Mouse (Mus musculus): Measurements from ENCODE around the gene Wdr73. TPM values are rescaled to one million over a fixed set of nuclear protein-coding genes. Genes with fewer than 3 reads are reported as not detected.
"Not testable (repeated sequence)": the region's sequence is repeated elsewhere in the genome, so short reads cannot be mapped to it uniquely, and the experiment has no call there.

The Wdr73 gene
- polyA plus RNA-seq (2014; fragmentation: Nextera tagmentation; extraction: Ambion mirVana), result 31.7 and 32.3 TPM in 2 replicates

DNA sequence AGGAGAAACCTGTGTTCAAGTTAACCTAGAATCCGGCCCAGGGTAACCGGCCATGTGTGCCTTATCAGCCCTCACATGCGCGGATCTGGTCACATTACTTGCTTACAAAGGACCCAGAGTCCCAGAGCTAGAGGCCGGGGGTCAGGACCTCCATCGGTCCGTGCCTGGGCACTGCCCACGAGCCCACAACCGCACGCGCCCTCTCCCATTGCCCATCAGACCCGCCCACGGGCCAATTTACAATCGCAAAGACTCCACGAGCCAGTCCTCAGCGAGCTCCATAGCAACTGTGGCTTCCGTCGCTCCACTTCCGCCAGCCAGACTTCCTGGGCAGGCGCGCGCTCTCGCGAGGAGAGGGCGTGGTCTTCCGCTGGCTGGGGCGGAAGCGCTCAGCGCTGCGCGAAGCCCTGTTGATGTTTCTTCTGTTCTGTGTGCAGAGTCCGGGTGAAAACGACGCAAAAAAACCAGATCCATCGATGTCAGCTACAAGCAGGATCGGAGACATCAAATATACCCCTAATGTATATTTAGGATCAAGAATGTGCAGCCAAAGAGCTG lies at the start of gene Wdr73:
TSS of gene Wdr73 (minus strand) at position 326 of the 558 bp plus-strand sequence.
- peak within 1 kb of the TSS; percentile 70 for H3K4me3 ChIP-seq (replicated peaks; ENCODE audit: low read length)
- peak; percentile 90 for DNase-seq (ENCODE audit: low spot score)
- peaks cover 33% of the 10 kb centered on the region for H3K36me3 ChIP-seq (replicated peaks; ENCODE audit: control insufficient read depth, insufficient read depth)
- WGBS, result under 1% methylated on average over 36 of the region's 36 CpGs
- H3K27ac ChIP-seq, result peak within 1 kb of the TSS; percentile 85
- peak; percentile 95 for ATAC-seq (ENCODE audit: low FRiP score)
- no peaks in the 10 kb centered on the region for H3K27me3 ChIP-seq (ENCODE audit: control insufficient read depth, insufficient read depth, low read length)
- H3K9ac ChIP-seq, result peak within 1 kb of the TSS; percentile 70
- H3K9me3 ChIP-seq (ENCODE audit: control insufficient read depth, low read length), result no peaks in the 10 kb centered on the region
- peaks cover 17% of the 10 kb centered on the region for H3K4me1 ChIP-seq (replicated peaks; ENCODE audit: control insufficient read depth, insufficient read depth, low read length)
- H3K4me2 ChIP-seq (replicated peaks), result peak within 1 kb of the TSS; percentile 90

DNA sequence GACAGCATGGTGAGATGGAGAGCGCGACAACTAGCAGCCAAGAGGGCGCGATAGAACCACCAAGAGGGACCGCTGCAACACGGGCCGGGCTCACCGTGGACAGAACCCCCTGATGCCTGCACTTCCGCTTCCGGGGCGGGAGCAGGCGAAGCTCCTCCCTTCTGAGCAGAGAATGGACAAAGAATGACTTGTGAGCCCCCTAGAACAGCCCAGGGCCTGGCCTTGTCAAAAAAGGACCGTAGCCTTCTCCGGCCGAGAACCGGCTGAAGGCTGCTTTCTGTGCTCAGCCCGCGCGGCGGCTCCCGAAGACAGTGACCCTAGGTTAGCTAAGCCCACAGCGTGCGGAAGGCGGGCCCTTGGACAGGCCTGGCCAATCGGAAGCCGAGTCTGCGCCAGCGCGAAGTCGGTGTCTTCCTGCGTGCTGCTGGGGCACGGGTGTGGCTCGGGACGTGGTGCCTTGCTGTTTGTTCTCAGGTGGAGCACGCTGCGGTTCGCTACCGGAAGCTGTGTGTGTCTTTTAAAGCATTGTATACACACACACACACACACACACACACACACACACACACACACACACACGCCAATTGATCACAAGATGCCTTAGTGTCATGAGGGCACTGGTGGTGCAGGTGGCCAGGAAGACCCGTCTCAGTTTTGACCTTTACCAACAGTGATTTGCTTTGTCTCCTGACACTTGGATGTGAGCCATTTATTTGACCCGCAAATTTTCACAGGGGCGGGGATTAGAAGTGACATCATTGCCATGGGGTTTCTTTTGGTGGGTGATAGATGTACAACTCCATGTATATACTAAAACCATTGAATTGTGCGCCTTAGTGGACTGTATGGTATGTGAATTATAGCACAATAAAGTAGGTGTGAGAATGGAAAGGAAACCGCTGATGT lies 46.6 kb upstream of the Wdr73 start, which contains the start of gene Sec11a:
TSS of gene Sec11a (minus strand) at position 336 of the 906 bp plus-strand sequence.
- peaks cover 16% of the 10 kb centered on the region for H3K4me1 ChIP-seq (replicated peaks; ENCODE audit: control insufficient read depth, insufficient read depth, low read length)
- H3K9me3 ChIP-seq (ENCODE audit: control insufficient read depth, low read length), result no peaks in the 10 kb centered on the region
- peak; percentile 90 for DNase-seq (ENCODE audit: low spot score)
- no peaks in the 10 kb centered on the region for H3K27me3 ChIP-seq (ENCODE audit: control insufficient read depth, insufficient read depth, low read length)
- H3K36me3 ChIP-seq (replicated peaks; ENCODE audit: control insufficient read depth, insufficient read depth), result no peaks in the 10 kb centered on the region
- peak; percentile 99 for ATAC-seq (ENCODE audit: low FRiP score)
- peak within 1 kb of the TSS; percentile 70 for H3K9ac ChIP-seq
- H3K27ac ChIP-seq, result peak within 1 kb of the TSS; percentile 97
- 2% methylated on average over 44 of the region's 44 CpGs for WGBS
- H3K4me2 ChIP-seq (replicated peaks), result peak within 1 kb of the TSS; percentile 82
- peak within 1 kb of the TSS; percentile 58 for H3K4me3 ChIP-seq (replicated peaks; ENCODE audit: low read length)

DNA sequence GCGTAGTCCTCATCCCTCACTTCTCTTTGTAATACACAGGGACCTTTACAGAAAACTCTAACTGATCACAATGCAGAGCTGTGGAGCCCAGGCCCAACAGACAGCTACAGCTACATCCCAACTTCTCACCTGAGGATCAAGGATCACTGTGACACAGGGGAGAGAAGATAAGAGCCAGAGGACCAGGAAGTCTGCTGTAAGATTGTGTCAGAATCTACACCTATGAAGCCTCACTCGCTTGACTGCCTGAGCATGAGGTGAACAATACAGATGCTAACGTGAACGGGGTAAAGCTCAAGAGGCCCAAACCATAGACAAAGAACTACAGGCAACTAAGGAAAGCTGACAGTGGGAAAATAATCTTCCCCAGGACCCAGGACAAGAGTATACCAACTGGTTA lies 38.7 kb upstream of the Wdr73 start:
- no peak overlapping the region for H3K27ac ChIP-seq
- ATAC-seq (ENCODE audit: low FRiP score), result no peak
- no peak overlapping the region for H3K4me2 ChIP-seq (replicated peaks)
- H3K36me3 ChIP-seq (replicated peaks; ENCODE audit: control insufficient read depth, insufficient read depth), result peaks cover 5% of the 10 kb centered on the region
- no peak overlapping the region for H3K9ac ChIP-seq
- no peaks in the 10 kb centered on the region for H3K9me3 ChIP-seq (ENCODE audit: control insufficient read depth, low read length)
- no peak overlapping the region for H3K4me3 ChIP-seq (replicated peaks; ENCODE audit: low read length)
- 93% methylated on average over 4 of the region's 4 CpGs for WGBS
- H3K4me1 ChIP-seq (replicated peaks; ENCODE audit: control insufficient read depth, insufficient read depth, low read length), result no peaks in the 10 kb centered on the region
- no peak for DNase-seq (ENCODE audit: low spot score)
- H3K27me3 ChIP-seq (ENCODE audit: control insufficient read depth, insufficient read depth, low read length), result no peaks in the 10 kb centered on the region

DNA sequence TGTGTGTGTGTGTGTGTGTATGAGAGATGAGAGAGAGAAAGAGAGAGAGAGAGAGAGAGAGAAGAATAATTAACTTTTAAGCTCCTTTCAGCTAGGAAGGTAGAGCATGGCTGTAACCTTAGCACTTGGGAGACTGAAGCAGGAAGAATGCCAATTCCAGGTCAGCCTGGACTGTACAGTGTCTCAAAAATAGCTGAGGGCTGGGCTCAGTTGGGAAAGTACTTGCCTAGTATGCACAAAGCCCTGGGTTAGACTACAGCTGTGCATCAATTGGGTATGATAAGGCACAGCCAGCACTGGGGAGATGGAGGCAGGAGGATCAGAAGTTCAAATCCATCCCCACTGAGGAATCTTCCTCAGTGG lies 36.2 kb upstream of the Wdr73 start:
- not testable (repeated sequence) for H3K9me3 ChIP-seq (ENCODE audit: control insufficient read depth, low read length); H3K27me3 ChIP-seq (ENCODE audit: control insufficient read depth, insufficient read depth, low read length); H3K9ac ChIP-seq; H3K4me3 ChIP-seq (replicated peaks; ENCODE audit: low read length); ATAC-seq (ENCODE audit: low FRiP score); H3K27ac ChIP-seq; H3K4me2 ChIP-seq (replicated peaks); H3K4me1 ChIP-seq (replicated peaks; ENCODE audit: control insufficient read depth, insufficient read depth, low read length); DNase-seq (ENCODE audit: low spot score)
- H3K36me3 ChIP-seq (replicated peaks; ENCODE audit: control insufficient read depth, insufficient read depth), result peaks cover 24% of the 10 kb centered on the region

DNA sequence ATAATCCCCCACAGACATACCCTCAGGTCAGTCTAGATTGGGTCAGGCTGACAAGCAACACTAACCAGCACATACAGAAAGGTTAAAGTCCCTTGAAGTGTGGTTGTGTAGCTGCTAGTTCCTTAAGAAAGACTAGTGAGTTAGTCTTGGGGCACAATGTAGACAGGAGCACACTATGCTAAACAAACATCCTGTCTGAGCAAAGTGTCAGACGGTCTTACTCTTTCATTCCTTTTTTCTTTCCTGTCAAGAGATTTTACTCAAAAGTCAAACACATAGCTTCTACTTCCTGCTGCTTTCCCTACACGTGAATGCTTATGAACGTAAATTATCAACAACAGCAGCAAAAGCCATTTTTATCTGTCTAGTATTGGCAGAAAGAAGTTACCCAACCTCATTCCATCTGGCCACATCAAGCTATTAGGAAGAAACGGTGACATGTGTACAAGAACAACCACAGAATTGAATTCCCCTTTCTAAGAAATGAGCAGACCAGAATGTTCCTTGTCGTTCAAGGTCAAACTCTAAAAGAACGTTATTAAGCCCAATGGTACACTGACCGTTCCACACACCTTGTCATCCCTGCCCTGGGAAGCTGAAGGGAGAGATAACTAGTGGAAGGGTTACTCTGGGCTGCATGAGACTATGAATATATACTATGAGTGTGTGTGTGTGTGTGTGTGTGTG lies 35.7 kb upstream of the Wdr73 start:
- WGBS, result 78% methylated on average over 7 of the region's 7 CpGs

DNA sequence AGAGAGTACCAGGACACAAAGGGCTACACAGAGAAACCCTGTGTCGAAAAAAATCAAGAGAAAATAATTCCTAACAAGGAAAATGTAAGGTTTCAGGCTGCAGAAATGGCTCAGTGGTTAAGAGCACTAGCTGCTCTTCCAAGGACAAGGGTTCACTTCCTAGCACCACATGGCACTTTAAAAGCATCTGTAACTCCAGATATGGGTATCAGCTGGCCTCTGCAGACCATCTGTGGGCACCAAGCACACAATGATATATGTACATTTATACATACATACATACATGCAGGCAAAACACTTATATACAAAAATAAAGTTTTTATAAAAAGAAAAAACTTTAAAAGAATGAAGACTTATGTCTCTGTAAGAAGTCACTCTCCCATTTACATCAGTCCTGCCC lies 34.8 kb upstream of the Wdr73 start:
- no peak overlapping the region for H3K9ac ChIP-seq
- ATAC-seq (ENCODE audit: low FRiP score) (no peak), DNase-seq (ENCODE audit: low spot score) (no peak)
- no peaks in the 10 kb centered on the region for H3K27me3 ChIP-seq (ENCODE audit: control insufficient read depth, insufficient read depth, low read length)
- H3K9me3 ChIP-seq (ENCODE audit: control insufficient read depth, low read length), result no peaks in the 10 kb centered on the region
- H3K4me1 ChIP-seq (replicated peaks; ENCODE audit: control insufficient read depth, insufficient read depth, low read length), result no peaks in the 10 kb centered on the region
- H3K27ac ChIP-seq, result no peak overlapping the region
- H3K4me2 ChIP-seq (replicated peaks), result no peak overlapping the region
- peaks cover 38% of the 10 kb centered on the region for H3K36me3 ChIP-seq (replicated peaks; ENCODE audit: control insufficient read depth, insufficient read depth)
- no peak overlapping the region for H3K4me3 ChIP-seq (replicated peaks; ENCODE audit: low read length)
- WGBS, result 95% methylated on average over 1 of the region's 1 CpGs

More for the DNA sequence above, 35.7 kb upstream of the Wdr73 start:
- H3K4me2 ChIP-seq (replicated peaks); H3K4me3 ChIP-seq (replicated peaks; ENCODE audit: low read length); H3K27me3 ChIP-seq (ENCODE audit: control insufficient read depth, insufficient read depth, low read length); H3K4me1 ChIP-seq (replicated peaks; ENCODE audit: control insufficient read depth, insufficient read depth, low read length); H3K9me3 ChIP-seq (ENCODE audit: control insufficient read depth, low read length); DNase-seq (ENCODE audit: low spot score); ATAC-seq (ENCODE audit: low FRiP score); H3K27ac ChIP-seq; H3K9ac ChIP-seq: not testable (repeated sequence)
- H3K36me3 ChIP-seq (replicated peaks; ENCODE audit: control insufficient read depth, insufficient read depth), result peaks cover 29% of the 10 kb centered on the region

DNA sequence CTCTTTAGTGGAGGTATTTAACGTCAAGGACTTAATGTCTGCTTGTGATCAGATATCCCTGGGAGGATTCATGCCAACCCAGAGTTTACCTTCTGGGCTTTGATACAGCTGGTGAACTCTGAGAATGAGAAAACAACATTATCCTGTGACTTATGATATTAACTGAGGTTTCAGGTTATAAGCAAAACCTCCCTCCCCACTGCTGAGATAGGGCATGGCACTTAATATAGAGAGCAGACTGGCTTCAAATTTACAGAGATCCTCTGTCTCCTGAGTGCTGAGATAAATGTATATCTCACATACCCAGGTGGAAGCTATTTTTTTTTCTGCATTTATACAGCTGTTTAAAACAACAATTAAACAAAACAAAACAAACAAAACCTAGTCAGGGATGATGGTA lies 31.7 kb upstream of the Wdr73 start:
- Histone ChIP-seq H3K9ac (no peak overlapping the region), H3K36me3 (replicated peaks; ENCODE audit: control insufficient read depth, insufficient read depth) (peaks cover 46% of the 10 kb centered on the region), H3K27me3 (ENCODE audit: control insufficient read depth, insufficient read depth, low read length) (no peaks in the 10 kb centered on the region), H3K4me2 (replicated peaks) (no peak overlapping the region), H3K9me3 (ENCODE audit: control insufficient read depth, low read length) (no peaks in the 10 kb centered on the region), H3K4me1 (replicated peaks; ENCODE audit: control insufficient read depth, insufficient read depth, low read length) (no peaks in the 10 kb centered on the region), H3K27ac (no peak overlapping the region), H3K4me3 (replicated peaks; ENCODE audit: low read length) (no peak overlapping the region)
- ATAC-seq (ENCODE audit: low FRiP score) (no peak), DNase-seq (ENCODE audit: low spot score) (no peak)
- WGBS, result 91% methylated on average over 1 of the region's 1 CpGs

DNA sequence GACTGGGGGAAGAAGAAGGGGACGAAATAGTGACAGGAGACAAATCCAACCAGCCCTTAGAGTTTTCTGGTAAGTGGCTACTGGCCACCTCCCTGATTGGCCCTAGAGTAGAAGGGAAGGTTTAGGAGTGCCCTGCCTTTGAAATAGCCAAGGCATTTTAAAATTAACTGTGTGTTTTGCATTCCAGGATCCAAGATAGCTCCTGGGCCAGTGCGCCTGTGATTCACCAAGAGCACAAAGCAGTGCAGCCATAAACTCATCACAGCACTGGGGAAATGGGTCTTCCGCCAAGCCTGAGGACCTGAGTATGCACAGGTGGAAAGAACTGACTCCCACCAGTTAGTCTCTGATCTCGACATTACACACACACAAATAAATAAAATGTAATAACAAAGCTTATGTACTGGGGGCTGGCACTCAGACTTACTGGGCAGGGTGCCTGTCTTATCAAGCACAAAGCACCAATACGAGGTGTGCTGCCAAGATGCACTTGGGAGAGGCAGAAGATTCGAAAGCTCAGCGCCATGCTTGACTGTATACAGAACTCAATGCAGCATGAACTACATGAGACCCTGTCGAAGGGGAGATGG lies 30.6 kb upstream of the Wdr73 start:
- no peak overlapping the region for H3K4me2 ChIP-seq (replicated peaks)
- H3K9ac ChIP-seq, result no peak overlapping the region
- no peaks in the 10 kb centered on the region for H3K9me3 ChIP-seq (ENCODE audit: control insufficient read depth, low read length)
- WGBS, result 90% methylated on average over 8 of the region's 8 CpGs
- ATAC-seq (ENCODE audit: low FRiP score), result no peak
- H3K4me1 ChIP-seq (replicated peaks; ENCODE audit: control insufficient read depth, insufficient read depth, low read length), result no peaks in the 10 kb centered on the region
- no peak overlapping the region for H3K27ac ChIP-seq
- no peak for DNase-seq (ENCODE audit: low spot score)
- H3K4me3 ChIP-seq (replicated peaks; ENCODE audit: low read length), result no peak overlapping the region
- peaks cover 56% of the 10 kb centered on the region for H3K36me3 ChIP-seq (replicated peaks; ENCODE audit: control insufficient read depth, insufficient read depth)
- no peaks in the 10 kb centered on the region for H3K27me3 ChIP-seq (ENCODE audit: control insufficient read depth, insufficient read depth, low read length)

DNA sequence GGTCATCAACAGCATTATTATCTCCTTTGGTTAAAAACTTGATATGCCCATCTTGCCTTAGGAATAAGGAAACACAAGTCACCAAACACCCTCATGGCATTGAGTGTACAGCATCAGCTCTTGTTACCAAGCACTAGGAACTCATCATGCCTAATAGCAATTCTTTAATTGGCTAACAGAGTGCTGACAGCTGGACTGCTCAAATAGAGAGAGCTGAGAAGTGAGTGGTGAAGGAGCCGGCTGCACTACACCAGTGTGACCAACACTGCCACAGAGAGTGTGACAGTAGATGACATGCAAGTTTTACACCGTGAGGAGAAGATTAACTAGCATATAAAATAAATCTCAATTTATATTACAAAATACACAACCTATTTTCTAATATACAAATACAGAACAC lies 22.1 kb upstream of the Wdr73 start:
- no peak overlapping the region for H3K4me2 ChIP-seq (replicated peaks)
- no peak for ATAC-seq (ENCODE audit: low FRiP score)
- DNase-seq (ENCODE audit: low spot score), result no peak
- no peaks in the 10 kb centered on the region for H3K4me1 ChIP-seq (replicated peaks; ENCODE audit: control insufficient read depth, insufficient read depth, low read length)
- H3K36me3 ChIP-seq (replicated peaks; ENCODE audit: control insufficient read depth, insufficient read depth), result peaks cover 83% of the 10 kb centered on the region
- H3K9me3 ChIP-seq (ENCODE audit: control insufficient read depth, low read length), result no peaks in the 10 kb centered on the region
- no peak overlapping the region for H3K9ac ChIP-seq
- 92% methylated on average over 2 of the region's 2 CpGs for WGBS
- H3K27ac ChIP-seq, result no peak overlapping the region
- no peak overlapping the region for H3K4me3 ChIP-seq (replicated peaks; ENCODE audit: low read length)
- no peaks in the 10 kb centered on the region for H3K27me3 ChIP-seq (ENCODE audit: control insufficient read depth, insufficient read depth, low read length)

Data from hindbrain, embryonic 14.5 days (tissue).